Mouse (Mus musculus) adipocyte (in vitro differentiated cells): ENCODE data around the gene Bbx.

Experiments
- DNase-seq: peaks from one replicate; pipeline ENCODE4 v3.0.0-alpha.2; 2016; ENCODE audit warnings: low spot score

Gene Bbx

GRCm38 (mm10) chr16:50432062-50432878 lies at the start of gene Bbx:
TSS of gene Bbx (minus strand) at chr16:50432390.
- peak; percentile 96 for DNase-seq

GRCm38 (mm10) chr16:50481892-50482291 lies 49.7 kb upstream of the Bbx start:
- DNase-seq, result no peak

- DNase-seq, result peak; percentile 5
These were observed 49.2 kb upstream of the Bbx start for GRCm38 (mm10) chr16:50481341-50481740.

GRCm38 (mm10) chr16:50478695-50479094 lies 46.5 kb upstream of the Bbx start:
- no peak for DNase-seq

GRCm38 (mm10) chr16:50477628-50478027 lies 45.4 kb upstream of the Bbx start:
- DNase-seq, result no peak

- DNase-seq, result no peak
These were observed 30.2 kb upstream of the Bbx start for GRCm38 (mm10) chr16:50462226-50462870.

- no peak for DNase-seq
These were observed 27.0 kb upstream of the Bbx start for GRCm38 (mm10) chr16:50459146-50459545.

- no peak for DNase-seq
These were observed 23.9 kb upstream of the Bbx start for GRCm38 (mm10) chr16:50456053-50456452.

- no peak for DNase-seq
These were observed 16.9 kb upstream of the Bbx start for GRCm38 (mm10) chr16:50449086-50449485.

- DNase-seq, result no peak
These were observed 12.8 kb upstream of the Bbx start for GRCm38 (mm10) chr16:50445014-50445413.

GRCm38 (mm10) chr16:50438816-50439215 lies 6.6 kb upstream of the Bbx start:
- DNase-seq, result no peak

- DNase-seq, result no peak
These were observed 5.6 kb upstream of the Bbx start for GRCm38 (mm10) chr16:50437788-50438187.

- DNase-seq, result no peak
These were observed 5.1 kb upstream of the Bbx start for GRCm38 (mm10) chr16:50437331-50437730.

GRCm38 (mm10) chr16:50431011-50431981 lies 894 bp downstream of the Bbx start:
- DNase-seq, result peak; percentile 73

GRCm38 (mm10) chr16:50430515-50430877 lies 1.7 kb downstream of the Bbx start:
- DNase-seq, result peak; percentile 64

- DNase-seq, result peak; percentile 63
These were observed 2.3 kb downstream of the Bbx start for GRCm38 (mm10) chr16:50429692-50430514.

- no peak for DNase-seq
These were observed 3.1 kb downstream of the Bbx start for GRCm38 (mm10) chr16:50428871-50429691.

GRCm38 (mm10) chr16:50420130-50420529 lies 12.1 kb downstream of the Bbx start:
- peak; percentile 61 for DNase-seq

GRCm38 (mm10) chr16:50415406-50415805 lies 16.8 kb downstream of the Bbx start:
- no peak for DNase-seq

- DNase-seq, result peak; percentile 11
These were observed 29.3 kb downstream of the Bbx start for GRCm38 (mm10) chr16:50402851-50403250.

GRCm38 (mm10) chr16:50399775-50400174 lies 32.4 kb downstream of the Bbx start:
- no peak for DNase-seq
